Mouse (Mus musculus) v-Abl transformed pro-B cells (cell line): ENCODE data around the gene Zkscan5.

ENCODE experiments used
- in situ Hi-C, 2 experiments: fragments of 400-800 bp; cut with MboI; formaldehyde crosslinking; loops; one replicate each; pipeline ENCODE4 v1.15.1; 2025; ENCODE audit not compliant: unreplicated experiment in 2 of 2

Gene Zkscan5

GRCm38 (mm10) chr5:145211340-145211739 lies 7.0 kb downstream of the Zkscan5 start:
- in situ Hi-C loops: loop anchor here in 1 of 2 experiments (25.0 kb wide), 1 partner anchor 1851 kb away; no protein-coding TSS in a partner anchor

DNA sequence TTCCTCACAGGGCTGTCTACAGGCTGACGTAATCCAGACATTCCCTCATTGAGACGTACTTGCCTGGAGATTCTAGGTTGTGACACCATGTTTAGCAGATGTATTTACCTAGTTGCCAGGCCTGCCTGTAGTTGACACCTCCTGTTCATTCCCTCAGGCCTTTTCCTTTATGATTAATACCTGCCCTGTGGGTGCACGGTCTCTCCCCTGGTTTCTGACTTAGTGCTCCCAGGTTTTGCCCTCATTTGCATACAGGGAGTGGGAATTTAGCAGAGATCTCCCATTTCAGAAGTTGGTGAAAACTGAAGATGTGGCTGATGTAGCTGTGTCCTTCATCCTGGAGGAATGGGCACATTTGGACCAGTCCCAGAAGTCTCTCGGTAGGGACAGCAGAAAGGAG lies 7.9 kb downstream of the Zkscan5 start:
- in situ Hi-C loops: loop anchor here in 1 of 2 experiments (25.0 kb wide), 1 partner anchor 1850 kb away; no protein-coding TSS in a partner anchor

DNA sequence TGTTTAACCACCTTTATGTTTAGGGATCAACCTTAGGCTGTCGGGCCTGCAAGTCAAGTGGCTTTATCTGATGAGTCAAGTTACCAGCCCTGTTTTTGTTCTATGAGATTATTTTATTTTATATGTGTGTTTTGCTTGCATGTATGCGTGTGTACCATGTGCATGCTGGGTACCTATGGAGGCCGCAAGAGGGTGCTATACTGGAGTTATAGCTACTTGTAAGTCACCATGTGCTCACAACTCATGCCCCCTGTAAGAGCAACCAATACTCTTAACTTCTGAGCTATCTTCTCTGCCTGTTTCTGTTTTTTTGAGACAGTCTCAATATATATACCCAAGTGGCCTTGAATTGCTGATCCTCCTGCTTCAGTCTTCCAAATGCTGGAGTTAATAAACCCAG lies 9.1 kb downstream of the Zkscan5 start:
- in situ Hi-C loops: loop anchor here in 1 of 2 experiments (25.0 kb wide), 1 partner anchor 1849 kb away; no protein-coding TSS in a partner anchor

GRCm38 (mm10) chr5:145214679-145215078 lies 10.3 kb downstream of the Zkscan5 start:
- in situ Hi-C loops: loop anchor here in 1 of 2 experiments (25.0 kb wide), 1 partner anchor 1848 kb away; no protein-coding TSS in a partner anchor

- in situ Hi-C loops: loop anchor here in 1 of 2 experiments (25.0 kb wide), 1 partner anchor 1845 kb away; no protein-coding TSS in a partner anchor
Observed at GRCm38 (mm10) chr5:145217746-145218145, 13.4 kb downstream of the Zkscan5 start.

DNA sequence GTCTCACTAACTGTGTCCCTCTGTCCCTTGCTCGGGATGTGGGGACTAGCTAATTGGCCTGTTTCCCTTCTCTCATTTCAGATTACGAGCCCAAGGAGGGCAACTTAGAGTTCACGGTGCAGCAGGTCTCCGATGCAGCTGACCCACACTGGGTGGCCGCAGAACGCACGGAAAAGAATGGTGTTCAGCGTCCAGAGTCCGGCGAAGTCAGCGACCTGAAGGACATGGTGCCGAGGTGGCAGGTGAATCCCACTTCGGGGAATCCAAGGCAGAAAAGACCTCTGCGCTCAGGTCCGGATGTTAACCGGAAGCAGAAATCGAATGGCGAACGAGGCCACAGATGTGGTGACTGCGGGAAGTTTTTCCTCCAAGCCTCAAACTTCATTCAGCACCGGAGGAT lies 13.8 kb downstream of the Zkscan5 start:
- in situ Hi-C loops: loop anchor here in 1 of 2 experiments (25.0 kb wide), 1 partner anchor 1844 kb away; no protein-coding TSS in a partner anchor

GRCm38 (mm10) chr5:145218671-145219070 lies 14.3 kb downstream of the Zkscan5 start:
- in situ Hi-C loops: loop anchor here in 1 of 2 experiments (25.0 kb wide), 1 partner anchor 1844 kb away; no protein-coding TSS in a partner anchor

DNA sequence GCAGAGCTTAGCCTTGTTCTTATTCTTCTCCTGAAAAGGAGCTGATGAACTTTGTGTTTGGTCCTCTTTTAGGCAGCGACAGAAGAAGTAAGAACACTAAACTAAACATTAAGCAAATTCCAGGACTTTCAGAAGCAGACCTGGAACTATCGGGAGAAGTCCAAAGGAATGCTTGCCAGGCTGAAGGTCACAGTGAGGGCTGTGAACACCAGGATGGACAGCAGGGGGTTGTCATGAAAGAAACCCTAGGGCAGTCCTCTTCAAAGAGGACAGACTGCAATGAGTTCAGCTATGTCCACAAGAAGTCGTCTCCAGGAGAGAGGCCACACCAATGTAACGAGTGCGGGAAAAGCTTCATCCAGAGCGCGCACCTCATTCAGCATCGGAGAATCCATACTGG lies 15.6 kb downstream of the Zkscan5 start:
- in situ Hi-C loops: loop anchor here in 1 of 2 experiments (25.0 kb wide), 1 partner anchor 1842 kb away; no protein-coding TSS in a partner anchor

GRCm38 (mm10) chr5:145222840-145223239 lies 18.5 kb downstream of the Zkscan5 start:
- in situ Hi-C loops: loop anchor here in 1 of 2 experiments (25.0 kb wide), 1 partner anchor 1839 kb away; no protein-coding TSS in a partner anchor

GRCm38 (mm10) chr5:145223395-145223794 lies 19.0 kb downstream of the Zkscan5 start:
- in situ Hi-C loops: loop anchor here in 1 of 2 experiments (25.0 kb wide), 1 partner anchor 1839 kb away; no protein-coding TSS in a partner anchor

GRCm38 (mm10) chr5:145226453-145226852 lies 22.1 kb downstream of the Zkscan5 start:
- in situ Hi-C loops: loop anchor here in 1 of 2 experiments (25.0 kb wide), 2 partner anchors 986 to 1261 kb away; partner anchors contain the start of genes Gm6370, Gm6408 and Rnf6

DNA sequence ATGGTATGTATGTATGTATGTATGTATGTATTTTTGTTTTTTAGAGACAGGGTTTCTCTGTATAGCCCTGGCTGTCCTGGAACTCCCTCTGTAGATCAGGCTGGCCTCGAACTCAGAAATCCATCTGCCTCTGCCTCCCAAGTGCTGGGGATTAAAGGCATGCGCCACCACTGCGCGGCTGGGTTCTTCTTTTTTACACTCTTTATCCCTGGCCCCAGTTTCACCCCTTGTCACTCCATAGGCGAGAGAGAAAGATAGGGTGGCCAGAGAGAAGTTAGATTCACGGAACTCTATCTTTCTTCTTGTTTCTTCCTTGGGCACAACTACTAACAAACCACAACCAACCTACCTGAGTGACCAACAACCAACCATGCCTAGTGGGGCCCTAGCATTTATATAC lies 24.9 kb downstream of the Zkscan5 start:
- in situ Hi-C loops: loop anchor here in 1 of 2 experiments (25.0 kb wide), 2 partner anchors 983 to 1258 kb away; partner anchors contain the start of genes Gm6370, Gm6408 and Rnf6

- in situ Hi-C loops: loop anchor here in 1 of 2 experiments (25.0 kb wide), 2 partner anchors 982 to 1257 kb away; partner anchors contain the start of genes Gm6370, Gm6408 and Rnf6
Observed at GRCm38 (mm10) chr5:145230641-145231040, 26.3 kb downstream of the Zkscan5 start.

GRCm38 (mm10) chr5:145231367-145231871 lies 27.1 kb downstream of the Zkscan5 start, which contains the start of gene Zfp655:
Zfp655 (plus strand) TSS chr5:145231715.
- in situ Hi-C loops: loop anchor here in 1 of 2 experiments (25.0 kb wide), 2 partner anchors 981 to 1256 kb away; partner anchors contain the start of genes Gm6370, Gm6408 and Rnf6

DNA sequence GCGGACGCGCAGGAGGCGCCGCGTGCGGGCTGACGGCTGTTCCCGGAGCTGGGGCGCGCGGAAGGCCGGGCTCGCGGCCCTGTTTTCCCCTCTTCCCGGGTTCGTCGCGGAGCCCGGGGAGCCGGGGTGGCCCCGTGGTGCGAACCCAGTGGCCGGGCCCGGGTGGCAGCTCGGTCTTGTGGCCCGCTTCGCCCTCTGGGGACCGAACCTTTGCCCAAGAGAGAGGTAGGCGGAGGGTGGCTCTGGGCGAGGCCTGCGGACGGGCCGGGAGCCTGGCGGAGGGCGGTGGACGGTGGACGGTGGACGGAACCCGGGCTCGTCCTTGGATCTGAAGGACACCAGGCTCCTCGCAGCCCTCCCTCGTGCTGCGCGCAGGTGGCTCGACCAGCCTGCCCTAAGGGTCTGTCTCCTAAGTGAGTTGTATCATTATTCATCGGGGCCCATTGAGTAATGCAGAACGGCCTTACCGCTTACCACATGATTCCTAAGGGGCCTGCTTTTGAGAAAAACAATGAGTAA lies 27.6 kb downstream of the Zkscan5 start:
- in situ Hi-C loops: loop anchor here in 1 of 2 experiments (25.0 kb wide), 2 partner anchors 980 to 1255 kb away; partner anchors contain the start of genes Gm6370, Gm6408 and Rnf6

- in situ Hi-C loops: loop anchor here in 1 of 2 experiments (25.0 kb wide), 2 partner anchors 978 to 1253 kb away; partner anchors contain the start of genes Gm6370, Gm6408 and Rnf6
Observed at GRCm38 (mm10) chr5:145234636-145235035, 30.3 kb downstream of the Zkscan5 start.

- in situ Hi-C loops: loop anchor here in 1 of 2 experiments (25.0 kb wide), 2 partner anchors 963 to 1238 kb away; partner anchors contain the start of genes Gm6370, Gm6408 and Rnf6
Observed at GRCm38 (mm10) chr5:145249520-145249919, 45.2 kb downstream of the Zkscan5 start.
